Mouse (Mus musculus) megakaryocyte, embryonic 14.5 days (primary cell): ENCODE data around the gene Tdg.

Experiments
- FLI1 ChIP-seq: IDR thresholded peaks from 2 replicates; pipeline ENCODE4 v1.6.1; 2012; ENCODE audit warnings: low read length, inconsistent platforms, mixed read lengths
- GATA1 ChIP-seq: IDR thresholded peaks from 3 replicates; pipeline ENCODE4 v1.6.1; 2012; ENCODE audit warnings: mixed read lengths, low read length, inconsistent platforms, borderline replicate concordance

DNA sequence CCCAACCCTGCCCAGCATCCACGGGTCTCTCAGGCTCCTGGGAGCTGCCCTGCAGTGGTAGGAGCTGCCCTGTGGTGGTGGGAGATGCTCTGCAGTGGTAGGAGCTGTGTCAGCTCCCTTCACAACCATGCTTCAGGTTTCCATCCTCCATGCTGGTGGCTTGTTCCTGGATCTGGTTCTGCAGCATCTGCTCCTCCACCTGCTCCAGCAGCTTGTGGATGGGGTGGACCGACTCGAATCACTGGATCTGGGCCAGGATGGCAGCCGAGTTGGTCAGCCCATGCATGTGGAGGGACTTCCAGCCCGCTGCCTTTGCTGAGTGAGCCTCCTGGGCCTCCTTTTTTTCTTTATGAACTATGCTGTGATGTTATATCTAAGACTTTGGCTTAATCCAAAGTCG is 47.3 kb downstream of the Tdg start:
- TF ChIP-seq GATA1 (no peak), FLI1 (no peak)
